Mouse (Mus musculus) ES-Bruce4 (cell line): ENCODE data around the gene Olfr1222.

ENCODE experiments used
- CTCF ChIP-seq: IDR thresholded peaks from one replicate; pipeline ENCODE4 v1.8.1; 2011; ENCODE audit warnings: low read depth, low read length
- POLR2A ChIP-seq: IDR thresholded peaks from one replicate; pipeline ENCODE4 v1.8.1; 2011; ENCODE audit warnings: low read length; ENCODE audit not compliant: insufficient read depth

DNA sequence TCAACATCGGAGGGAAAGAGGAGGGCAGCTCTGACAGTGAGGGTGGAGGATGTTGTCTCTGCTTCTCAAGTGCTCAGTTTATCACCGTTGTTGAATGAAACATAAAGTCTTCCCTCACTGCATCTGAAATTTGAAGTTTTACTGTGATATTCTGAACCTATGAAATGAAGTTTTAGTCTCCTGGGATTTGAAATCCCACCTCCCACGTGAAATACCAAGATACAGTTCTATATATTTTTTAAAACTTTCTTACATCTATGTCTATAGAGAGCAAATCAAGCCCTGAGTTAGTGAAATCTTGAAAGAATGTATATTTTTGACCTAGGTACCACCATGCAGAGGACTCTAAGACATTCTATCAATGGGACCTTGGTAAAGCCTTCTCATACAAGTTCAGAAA lies 26.1 kb downstream of the Olfr1222 start, which contains the start of gene Olfr1220:
- TF ChIP-seq POLR2A = no peak
- TF ChIP-seq CTCF = no peak
